Mouse (Mus musculus) right cerebral cortex, adult 2 months (tissue): ENCODE measurements at regions not wholly inside any gene's neighbourhood (a gene's known extent, or its start where the extent isn't known, plus 50 kb on each side); places are given as distances from the start of the nearest gene placed in this dataset.

Experiments used
- DNase-seq, 2 experiments: peaks; one replicate each; pipeline ENCODE4 v3.0.0; 2021 to 2022; ENCODE audit warnings: low spot score in 2 of 2

DNA sequence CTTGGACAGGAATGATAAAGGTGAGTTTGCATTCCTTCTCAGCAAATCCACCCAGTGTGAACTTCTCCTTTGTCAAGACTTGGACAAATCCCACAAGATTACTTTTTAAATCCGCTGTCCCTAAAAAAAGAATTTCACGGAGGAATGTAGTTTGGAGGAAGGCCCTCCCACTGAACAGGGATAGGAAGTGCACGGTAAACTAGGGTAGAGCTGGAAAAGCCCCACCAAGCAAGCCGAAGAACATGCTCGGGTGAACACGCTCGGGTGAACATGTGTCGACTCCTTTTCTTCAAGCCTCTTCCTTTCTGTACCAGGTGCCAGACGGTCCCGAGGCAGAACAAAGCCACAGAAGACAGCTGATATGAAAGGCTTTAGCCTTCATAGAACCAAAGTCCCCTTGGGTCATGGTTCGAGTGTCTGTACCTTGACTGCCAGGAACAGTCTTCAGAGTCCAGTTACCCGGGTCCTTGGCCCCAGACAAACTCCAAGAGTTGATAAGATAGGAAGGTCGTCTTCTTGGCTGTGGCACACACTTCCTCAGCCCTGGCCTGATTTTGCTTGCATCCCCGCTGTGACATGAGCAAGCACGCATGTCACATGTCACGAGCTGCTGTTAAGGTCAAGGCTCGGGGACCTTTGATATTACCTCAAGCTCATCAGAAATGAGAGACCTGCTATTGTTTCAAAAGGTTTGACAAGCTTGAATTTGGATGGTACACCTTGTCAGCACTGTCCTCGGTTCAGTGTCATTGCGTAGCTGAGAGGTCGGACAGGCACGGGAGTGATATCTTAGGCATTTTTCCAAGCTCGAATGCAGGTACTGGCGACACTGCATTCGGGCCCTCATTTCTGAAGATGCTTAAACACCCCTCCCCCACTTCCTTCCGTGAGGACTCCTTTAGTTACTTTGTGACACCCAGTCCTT lies 51.5 kb upstream of the Ryk start:
- DNase-seq: no peak

DNA sequence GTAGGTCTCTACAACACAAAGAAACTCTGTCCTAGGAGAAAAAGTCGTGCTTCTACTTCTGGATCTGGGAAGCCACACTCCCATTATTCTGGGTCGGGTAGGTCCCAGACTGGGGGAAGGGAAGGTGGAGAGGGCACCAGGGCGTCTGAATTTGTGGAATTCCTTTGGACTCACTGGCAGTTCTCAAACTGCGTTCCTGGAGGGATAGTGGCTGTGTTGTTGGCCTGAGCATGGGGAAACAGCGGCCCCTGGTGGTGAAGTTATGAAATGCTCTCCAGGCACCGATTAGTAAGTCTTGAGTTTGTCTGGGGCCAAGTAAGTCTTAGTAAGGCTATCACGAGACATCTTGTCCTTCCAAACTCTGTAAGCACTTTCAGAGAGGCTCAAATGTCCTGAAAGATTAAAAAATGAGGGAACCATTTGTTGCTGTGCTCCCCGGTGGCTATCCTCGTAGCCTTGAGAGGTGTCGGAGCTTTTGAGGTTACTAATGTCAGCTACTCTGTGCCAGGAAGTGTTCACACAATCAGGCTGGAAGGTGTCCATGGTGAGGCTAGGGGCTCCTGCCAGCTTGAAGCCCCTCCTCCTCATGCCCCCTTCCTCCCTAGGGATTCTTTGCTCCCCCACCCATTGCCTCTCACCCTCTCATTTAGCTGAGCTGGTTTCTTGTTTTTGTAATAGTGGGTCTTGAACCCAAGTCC lies 50.2 kb upstream of the Ryk start:
- peak; percentile 91 to 94 for DNase-seq
